Mouse (Mus musculus): Measurements from ENCODE around the gene Ogdh.

DNA sequence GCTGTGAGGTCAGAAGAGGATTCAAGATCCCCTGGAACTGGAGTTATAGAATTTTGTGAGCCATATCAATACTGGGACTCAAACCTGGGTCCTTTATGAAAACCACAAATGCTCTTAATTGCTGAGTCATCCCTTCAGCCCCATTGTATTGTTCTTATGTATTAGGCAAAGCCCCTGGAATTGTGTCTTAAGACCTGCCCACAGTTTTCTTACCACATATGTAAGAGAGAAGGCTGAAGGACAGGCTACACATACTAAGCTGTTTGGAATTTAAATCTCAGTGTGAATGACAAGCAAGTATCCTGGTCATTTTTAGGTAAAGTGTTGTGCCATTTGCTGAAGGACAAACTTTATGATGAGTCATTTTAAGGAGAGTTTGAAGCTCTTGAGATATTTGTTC, 4.6 kb downstream of the Ogdh start:
- TF ChIP-seq CTCF (IDR thresholded peaks at IDR 0.05; ENCODE audit: borderline replicate concordance, control insufficient read depth, extremely low read depth, insufficient read depth, low read length, poor library complexity) (no peak), POLR2A (IDR thresholded peaks at IDR 0.05; ENCODE audit: control insufficient read depth, extremely low read depth, insufficient read depth, low read length, poor library complexity) (no peak)
